Mouse (Mus musculus): Measurements from ENCODE around the gene Spata9.
"Not testable (repeated sequence)": the region's sequence is repeated elsewhere in the genome, so short reads cannot be mapped to it uniquely, and the experiment has no call there.

The Spata9 gene

GRCm38 (mm10) chr13:75966850-75967249 is at the start of gene Spata9:
Gene Spata9, plus strand, starts transcription at chr13:75967150.
- DNase-seq = no peak

- DNase-seq = no peak
These were observed 39.0 kb upstream of the Spata9 start for GRCm38 (mm10) chr13:75927951-75928350.

- not testable (repeated sequence) for DNase-seq
These were observed 37.9 kb upstream of the Spata9 start for GRCm38 (mm10) chr13:75929071-75929470.

- DNase-seq = no peak
These were observed 36.9 kb upstream of the Spata9 start for GRCm38 (mm10) chr13:75930023-75930422.

- no peak for DNase-seq
These were observed 36.3 kb upstream of the Spata9 start for GRCm38 (mm10) chr13:75930660-75931059.

- DNase-seq = peak; percentile 70
These were observed 35.9 kb upstream of the Spata9 start for GRCm38 (mm10) chr13:75931073-75931472.

GRCm38 (mm10) chr13:75933287-75933686 is 33.7 kb upstream of the Spata9 start:
- no peak for DNase-seq

GRCm38 (mm10) chr13:75938866-75939265 is 28.1 kb upstream of the Spata9 start:
- no peak for DNase-seq

GRCm38 (mm10) chr13:75940791-75941517 is 26.0 kb upstream of the Spata9 start:
- peak; percentile 9 for DNase-seq

- no peak for DNase-seq
These were observed 25.2 kb upstream of the Spata9 start for GRCm38 (mm10) chr13:75941518-75942295.

GRCm38 (mm10) chr13:75942731-75943130 is 24.2 kb upstream of the Spata9 start:
- peak; percentile 9 for DNase-seq

- peak; percentile 87 for DNase-seq
These were observed 23.5 kb upstream of the Spata9 start, which contains the start of gene Rhobtb3 for GRCm38 (mm10) chr13:75943189-75944043. Gene Rhobtb3, minus strand, starts transcription at chr13:75943925.

GRCm38 (mm10) chr13:75944044-75944820 is 22.7 kb upstream of the Spata9 start:
- no peak for DNase-seq

- no peak for DNase-seq
These were observed 16.7 kb upstream of the Spata9 start for GRCm38 (mm10) chr13:75950295-75950694.

- no peak for DNase-seq
These were observed 11.5 kb upstream of the Spata9 start for GRCm38 (mm10) chr13:75955357-75955992.

- DNase-seq = no peak
These were observed 7.5 kb downstream of the Spata9 start for GRCm38 (mm10) chr13:75974481-75974880.

GRCm38 (mm10) chr13:75975629-75976028 is 8.7 kb downstream of the Spata9 start:
- DNase-seq = no peak

- DNase-seq = no peak
These were observed 9.3 kb downstream of the Spata9 start for GRCm38 (mm10) chr13:75976218-75976617.

- DNase-seq = no peak
These were observed 9.7 kb downstream of the Spata9 start for GRCm38 (mm10) chr13:75976649-75977048.

GRCm38 (mm10) chr13:75981901-75982300 is 15.0 kb downstream of the Spata9 start:
- peak; percentile 9 for DNase-seq

GRCm38 (mm10) chr13:75988096-75988495 is 21.1 kb downstream of the Spata9 start:
- DNase-seq = peak; percentile 31

Measured in kidney, postnatal 14 days (tissue).